Mouse (Mus musculus) c-Kit-negative CD71-positive TER-119-positive erythroid progenitor cells, embryonic 14.5 days (primary cell): Measurements from ENCODE around the gene Bsg.
A peak's percentile ranks its signal among the peaks of the same experiment; 100 is the strongest.
"Not testable (repeated sequence)": the region's sequence is repeated elsewhere in the genome, so short reads cannot be mapped to it uniquely, and the experiment has no call there.

ENCODE experiments used
- DNase-seq: peaks from one replicate; pipeline ENCODE4 v3.0.0-alpha.2; 2013; ENCODE audit warnings: low read depth, low spot score

Bsg gene

GRCm38 (mm10) chr10:79733847-79734246, 29.6 kb downstream of the Bsg start:
- DNase-seq: no peak

DNA sequence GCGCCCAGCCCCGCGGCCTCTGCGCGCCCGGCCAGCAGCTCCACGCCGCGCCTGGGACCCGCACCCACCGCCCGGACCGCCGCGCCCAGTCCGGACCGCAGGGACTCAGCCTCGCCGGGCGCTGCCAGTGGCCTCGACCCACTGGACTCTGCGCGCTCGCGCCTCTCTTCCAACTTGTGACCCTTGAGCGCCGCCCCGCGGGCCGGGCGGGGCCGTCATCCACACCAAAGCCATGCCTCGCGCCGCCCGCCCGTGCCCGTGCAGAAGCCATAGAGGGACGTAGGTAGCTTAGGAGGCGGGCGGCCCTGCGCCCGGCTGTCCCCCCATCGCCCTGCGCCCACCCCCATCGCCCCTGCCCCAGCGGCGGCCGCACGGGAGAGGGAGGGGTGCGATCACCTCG, 31.1 kb downstream of the Bsg start:
- DNase-seq: no peak

DNA sequence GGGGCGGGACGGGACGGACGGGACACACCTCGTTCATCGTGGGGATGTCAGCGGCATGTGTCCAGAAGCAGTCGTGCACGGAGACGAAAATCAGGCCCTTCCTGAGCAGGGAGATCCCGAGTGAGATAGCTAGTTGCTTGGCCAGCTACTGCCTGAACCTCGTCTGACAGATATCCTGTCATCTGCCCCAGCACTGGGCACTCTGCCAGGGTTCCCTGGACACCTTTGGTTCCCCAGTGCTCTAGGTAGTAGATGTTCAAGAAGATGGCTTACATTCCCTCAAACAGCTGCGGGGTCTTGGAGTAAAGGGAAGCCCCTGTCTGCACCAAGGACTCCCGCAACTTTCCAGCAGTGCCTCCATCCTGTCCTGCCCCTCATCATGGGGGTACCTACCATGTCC, 32.4 kb downstream of the Bsg start:
- no peak for DNase-seq

GRCm38 (mm10) chr10:79738259-79738658, 34.0 kb downstream of the Bsg start:
- DNase-seq: no peak

GRCm38 (mm10) chr10:79739234-79739633, 34.9 kb downstream of the Bsg start:
- no peak for DNase-seq

DNA sequence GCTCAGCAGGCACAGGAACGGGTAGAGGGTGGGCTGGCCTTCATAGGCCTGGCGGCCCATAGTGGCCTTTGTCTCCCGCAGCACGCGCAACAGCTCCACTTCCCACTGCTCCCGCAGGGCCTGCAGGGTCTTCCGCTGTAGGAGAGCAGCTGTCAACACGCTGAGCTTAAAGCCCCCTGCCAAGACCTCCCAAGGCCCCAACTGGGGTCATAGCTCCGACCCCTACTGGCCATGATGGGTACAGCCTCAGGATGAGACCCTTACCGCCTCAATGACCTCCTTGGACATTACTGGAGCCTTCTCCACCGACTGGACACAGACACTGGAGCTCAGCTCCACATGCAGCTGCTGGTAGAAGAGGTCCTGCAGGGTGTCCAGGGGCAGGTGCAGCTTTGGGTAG, 36.6 kb downstream of the Bsg start:
- no peak for DNase-seq

DNA sequence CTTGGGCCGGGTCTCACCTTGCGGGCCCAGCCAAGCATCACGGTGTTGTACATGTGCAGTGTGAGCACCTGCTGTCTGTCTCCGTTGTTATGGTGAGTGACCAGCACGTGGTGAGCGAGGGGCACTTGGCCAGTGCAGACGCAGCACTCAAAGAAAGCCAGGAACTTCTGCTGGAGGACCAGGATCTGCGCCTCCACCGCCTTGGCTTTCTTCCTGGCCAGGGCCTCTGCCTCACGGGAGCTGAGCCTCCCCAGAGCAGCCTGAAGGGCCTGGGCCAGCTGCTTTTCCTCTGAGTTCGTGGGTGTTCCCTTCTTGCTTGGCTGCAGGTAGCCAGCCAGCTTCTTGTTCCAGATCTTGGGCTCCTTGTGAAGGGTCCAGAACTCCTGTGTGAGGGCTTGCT, 38.9 kb downstream of the Bsg start:
- no peak for DNase-seq

DNA sequence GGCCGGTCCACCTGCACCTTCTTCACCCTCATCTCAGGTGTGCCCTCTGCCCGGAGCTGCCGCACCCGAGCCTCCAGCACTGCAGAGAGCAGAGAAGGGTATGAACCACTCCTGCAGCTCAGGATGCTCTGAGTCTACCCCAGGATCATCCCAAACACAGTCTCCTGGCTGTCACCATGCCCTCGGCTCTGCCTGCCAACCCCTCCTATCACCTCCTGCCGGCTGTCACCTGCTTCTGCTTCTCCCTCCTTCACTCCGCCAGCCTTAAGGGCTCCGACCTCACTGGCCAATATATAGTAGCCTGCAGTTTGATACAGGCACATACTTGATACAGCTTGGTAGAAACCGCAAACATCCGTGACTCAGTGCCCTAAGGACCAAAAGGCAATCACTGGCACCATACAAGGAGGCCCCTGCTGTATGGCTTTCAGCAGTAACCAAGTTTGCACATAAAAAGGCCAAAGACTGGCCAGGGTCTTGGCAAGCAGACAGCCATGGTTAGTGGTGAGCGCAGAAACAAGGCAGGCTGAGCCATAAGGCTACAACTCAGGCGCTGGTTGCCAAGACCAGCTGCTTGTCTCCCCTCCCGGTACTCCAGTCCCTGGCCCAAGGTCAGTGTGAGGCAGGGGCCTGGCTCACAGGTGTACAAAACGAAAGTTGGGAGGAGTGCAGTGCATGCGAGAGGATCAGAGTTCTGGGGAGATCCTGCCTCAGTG, 39.5 kb downstream of the Bsg start:
- no peak for DNase-seq

- no peak for DNase-seq
These were observed 41.1 kb downstream of the Bsg start for GRCm38 (mm10) chr10:79745411-79745810.

- DNase-seq: peak; percentile 94
These were observed 41.8 kb downstream of the Bsg start, which contains the start of gene Polrmt for GRCm38 (mm10) chr10:79745898-79746773. TSS of gene Polrmt (minus strand) at chr10:79746581.

GRCm38 (mm10) chr10:79746774-79747151, 42.5 kb downstream of the Bsg start:
- DNase-seq: no peak

GRCm38 (mm10) chr10:79748496-79748895, 44.2 kb downstream of the Bsg start:
- DNase-seq: no peak

DNA sequence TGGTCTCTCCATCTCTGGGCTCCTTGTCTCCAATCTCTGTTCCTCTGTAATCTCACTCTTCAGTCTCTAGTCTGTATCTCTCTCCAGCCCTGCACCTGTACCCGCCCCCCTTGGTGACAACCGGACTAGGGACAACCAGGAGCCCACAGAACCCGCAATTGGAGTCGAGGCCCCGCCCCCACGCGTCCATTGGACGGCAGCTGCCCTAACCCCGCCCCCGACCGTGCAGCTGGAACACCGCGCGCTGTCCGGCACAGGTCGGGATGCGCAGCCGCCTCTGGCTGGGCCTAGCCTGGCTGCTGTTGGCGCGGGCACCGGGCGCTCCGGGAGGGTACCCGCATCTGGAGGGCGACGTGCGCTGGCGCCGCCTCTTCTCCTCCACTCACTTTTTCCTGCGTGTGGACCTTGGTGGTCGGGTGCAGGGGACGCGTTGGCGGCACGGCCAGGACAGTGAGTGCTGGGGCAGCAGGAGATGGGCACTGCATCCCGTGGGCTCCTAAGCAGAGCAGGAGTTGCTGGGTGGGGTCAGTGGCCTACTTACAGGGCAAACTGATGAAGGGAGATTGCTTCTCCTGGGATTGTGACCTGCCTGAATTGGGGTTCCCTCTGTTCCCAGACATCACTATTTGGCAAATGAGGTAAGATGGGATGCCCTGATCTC, 50.7 kb downstream of the Bsg start, which contains the start of gene Fgf22:
Gene Fgf22 (plus strand): TSS at position 221 of the 661 bp plus-strand sequence.
- no peak for DNase-seq

DNA sequence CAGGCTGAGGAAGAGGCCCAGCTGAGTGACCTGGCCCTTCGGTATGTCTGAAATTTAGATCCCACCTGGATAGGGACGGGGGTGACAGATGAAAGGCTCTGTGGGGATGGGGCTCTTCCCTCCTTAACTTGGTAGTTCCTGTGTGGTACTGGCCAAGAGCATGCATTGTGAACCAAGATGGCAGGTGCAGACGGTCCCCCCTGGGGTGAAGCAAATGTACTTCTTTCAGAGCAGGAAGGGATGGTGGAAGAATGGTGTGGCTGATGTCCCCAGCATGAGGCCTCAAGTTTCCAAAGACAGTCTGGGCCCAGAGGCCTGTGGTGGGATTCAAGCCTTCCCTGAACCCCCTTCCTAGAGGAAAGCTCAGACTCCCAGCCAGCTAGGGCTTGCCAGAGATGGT, 51.6 kb downstream of the Bsg start:
- DNase-seq: no peak

- DNase-seq: no peak
These were observed 52.4 kb downstream of the Bsg start for GRCm38 (mm10) chr10:79756660-79757059.

- not testable (repeated sequence) for DNase-seq
These were observed 55.4 kb downstream of the Bsg start for GRCm38 (mm10) chr10:79759675-79760074.

GRCm38 (mm10) chr10:79760603-79761143, 56.4 kb downstream of the Bsg start:
- DNase-seq: no peak
